Mouse (Mus musculus) midbrain, embryonic 14.5 days (tissue): ENCODE results near the gene Gpn3. TPM values are rescaled to one million over a fixed set of nuclear protein-coding genes. Genes with fewer than 3 reads are reported as not detected.
A peak's percentile ranks its signal among the peaks of the same experiment; 100 is the strongest.
"Not testable (repeated sequence)": the region's sequence is repeated elsewhere in the genome, so short reads cannot be mapped to it uniquely, and the experiment has no call there.

Experiments used
- ATAC-seq: fragments of 200-750 bp; cut with Nextera tagmentation; 2 replicates; pipeline ENCODE4 v1.8.0; 2017; ENCODE audit warnings: moderate number of reproducible peaks, moderate library complexity; ENCODE audit not compliant: low FRiP score, low TSS enrichment
- DNase-seq: peaks from one replicate; pipeline ENCODE4 v3.0.0-alpha.2; 2015
- H3K27ac ChIP-seq: fragments of 300-500 bp; sonication (generic); replicated peaks from 2 replicates; pipeline ENCODE4 v1.5.1; 2014; ENCODE audit warnings: mild to moderate bottlenecking, low read depth, low read length, moderate library complexity
- H3K27me3 ChIP-seq: fragments of 300-500 bp; sonication (generic); 2 replicates; pipeline ENCODE4 v1.6.1; 2014; ENCODE audit warnings: low read length, control low read depth, mixed read lengths; ENCODE audit not compliant: control insufficient read depth, insufficient read depth
- H3K36me3 ChIP-seq: fragments of 300-500 bp; sonication (generic); 2 replicates; pipeline ENCODE4 v1.6.1; 2014; ENCODE audit warnings: low read length, control low read depth; ENCODE audit not compliant: control insufficient read depth, insufficient read depth
- H3K4me1 ChIP-seq: fragments of 300-500 bp; sonication (generic); 2 replicates; pipeline ENCODE4 v1.6.1; 2014; ENCODE audit warnings: mild to moderate bottlenecking, antibody characterized with exemption, low read length, control low read depth; ENCODE audit not compliant: control insufficient read depth, insufficient read depth
- H3K4me2 ChIP-seq: fragments of 300-500 bp; sonication (generic); 2 replicates; pipeline ENCODE4 v1.6.1; 2014; ENCODE audit warnings: mild to moderate bottlenecking, low read length, moderate library complexity
- H3K4me3 ChIP-seq: fragments of 300-500 bp; sonication (generic); replicated peaks from 2 replicates; pipeline ENCODE4 v1.5.1; 2014; ENCODE audit warnings: low read depth, low read length
- H3K9ac ChIP-seq: fragments of 300-500 bp; sonication (generic); replicated peaks from 2 replicates; pipeline ENCODE4 v1.6.1; 2014; ENCODE audit warnings: mild to moderate bottlenecking, low read length, moderate library complexity
- H3K9me3 ChIP-seq: fragments of 300-500 bp; sonication (generic); 2 replicates; pipeline ENCODE4 v1.6.1; 2016; ENCODE audit warnings: low read length, control low read depth, mixed read lengths; ENCODE audit not compliant: control insufficient read depth
- WGBS: fragments of 180-500 bp; shearing (Covaris S2); extraction: QIAGEN DNeasy Blood & Tissue Kit; methylation state at CpG from one replicate; pipeline ENCODE4 v1.1.7; 2014; 5-methylcytosine and 5-hydroxymethylcytosine counted together
- polyA plus RNA-seq: library from polyadenylated mRNA; unstranded; fragments of >200 nt; fragmentation: Nextera tagmentation; extraction: Ambion mirVana; gene quantifications from 2 replicates; pipeline ENCODE4 v1.2.1, GENCODE M21; 2014

Gene Gpn3
- polyA plus RNA-seq, 1 experiment from 2014 or later, result 43.9 TPM

DNA sequence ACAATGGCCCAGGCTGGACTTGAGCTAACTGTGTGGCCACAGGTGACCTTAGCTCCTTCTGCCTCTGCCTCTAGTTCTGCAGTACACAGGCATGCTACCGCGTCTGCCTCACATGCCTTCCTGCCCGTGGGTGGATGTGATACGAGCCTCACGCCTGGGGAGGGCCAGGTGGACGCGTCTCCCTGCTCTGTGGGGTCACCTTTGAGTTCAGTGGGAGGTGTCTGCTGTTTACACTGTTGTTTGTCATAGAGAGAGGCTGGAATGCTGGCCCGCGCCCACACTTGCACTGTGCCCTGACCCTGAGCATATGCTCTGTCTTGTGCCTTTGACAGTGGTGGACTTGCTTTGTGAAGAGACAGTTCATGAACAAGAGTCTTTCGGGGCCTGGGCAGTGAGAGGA, 33.9 kb downstream of the Gpn3 start:
- H3K9me3 ChIP-seq, result no peaks in the 10 kb centered on the region
- DNase-seq (no peak), ATAC-seq (no peak)
- no peak overlapping the region for H3K9ac ChIP-seq
- H3K27ac ChIP-seq, result no peak overlapping the region
- no peak overlapping the region for H3K4me2 ChIP-seq
- no peak overlapping the region for H3K4me3 ChIP-seq
- no peaks in the 10 kb centered on the region for H3K27me3 ChIP-seq
- H3K4me1 ChIP-seq, result no peaks in the 10 kb centered on the region
- H3K36me3 ChIP-seq, result peaks cover 70% of the 10 kb centered on the region
- 96% methylated on average over 10 of the region's 10 CpGs for WGBS

DNA sequence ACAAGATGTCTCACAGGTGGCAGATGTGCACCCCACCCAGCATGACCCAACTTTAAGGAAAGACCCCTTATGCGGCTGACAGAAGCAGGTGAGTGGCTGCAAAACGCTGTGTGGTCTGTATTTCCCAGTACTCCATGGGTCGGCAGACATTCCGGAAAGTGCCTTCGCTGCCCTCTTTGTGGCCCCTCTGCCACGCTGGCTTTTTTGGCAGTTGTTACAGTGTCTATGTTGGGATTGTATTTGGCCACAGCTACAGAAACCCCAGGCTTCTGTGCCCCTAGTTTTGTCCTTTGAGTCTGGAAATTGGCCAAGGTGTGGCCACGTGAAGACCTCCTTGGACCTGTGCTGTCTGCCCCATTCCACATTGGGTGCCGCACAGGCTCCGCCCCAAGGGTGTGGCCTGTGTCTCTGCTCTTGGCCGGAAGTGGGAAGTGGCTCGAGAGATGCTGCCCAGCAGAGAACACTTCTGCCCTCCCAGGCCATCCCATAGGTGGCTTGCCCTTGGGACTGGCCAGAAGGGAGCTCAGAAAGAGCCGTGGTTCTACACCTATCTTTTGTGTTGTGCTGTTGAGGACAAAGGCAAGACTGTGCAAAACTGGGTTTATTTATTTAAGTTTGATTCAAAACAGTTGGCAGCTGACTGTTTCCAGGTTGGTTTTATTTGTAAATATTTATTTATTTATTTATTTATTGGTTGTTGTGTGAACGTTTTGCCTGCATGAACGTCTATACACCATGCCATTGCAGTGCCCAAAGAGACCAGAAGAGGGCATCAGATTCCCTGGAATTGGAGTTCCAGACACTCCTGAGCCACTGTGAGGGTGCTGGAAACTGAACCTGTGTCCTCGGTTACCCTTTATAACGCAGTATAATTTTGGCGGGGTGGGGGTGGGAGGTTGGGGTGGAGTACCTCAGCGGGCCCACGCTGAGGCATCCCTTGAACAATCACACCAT, 38.3 kb downstream of the Gpn3 start:
- Histone ChIP-seq H3K4me2 (no peak overlapping the region), H3K9ac (no peak overlapping the region), H3K9me3 (no peaks in the 10 kb centered on the region), H3K27ac (no peak overlapping the region), H3K27me3 (no peaks in the 10 kb centered on the region), H3K4me3 (no peak overlapping the region), H3K4me1 (no peaks in the 10 kb centered on the region), H3K36me3 (peaks cover 32% of the 10 kb centered on the region)
- WGBS, result 88% methylated on average over 19 of the region's 19 CpGs
- ATAC-seq, result no peak
- no peak for DNase-seq

DNA sequence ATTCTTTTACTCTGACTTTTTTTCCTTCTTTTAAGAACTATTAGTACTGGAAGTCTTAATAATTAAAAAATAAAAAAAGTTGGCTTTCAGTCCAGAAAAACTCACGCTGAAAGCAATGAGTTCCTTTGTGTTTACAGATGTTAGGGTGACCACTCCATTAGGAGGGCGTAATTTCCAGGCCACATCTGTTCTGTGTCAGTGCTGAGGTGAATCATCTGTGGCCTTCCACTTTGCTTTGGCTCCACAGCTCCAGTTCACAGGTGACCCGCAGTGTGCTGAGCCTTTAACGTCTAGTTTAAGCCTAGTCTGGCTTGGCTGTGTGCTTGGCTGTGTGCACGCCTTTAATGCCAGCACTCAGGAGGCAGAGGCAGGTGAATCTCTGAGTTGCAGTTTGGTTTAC, 40.2 kb downstream of the Gpn3 start:
- no peak for ATAC-seq
- WGBS, result 87% methylated on average over 5 of the region's 5 CpGs
- H3K27ac ChIP-seq, result no peak overlapping the region
- DNase-seq, result no peak
- H3K4me2 ChIP-seq, result no peak overlapping the region
- no peaks in the 10 kb centered on the region for H3K27me3 ChIP-seq
- H3K4me3 ChIP-seq, result no peak overlapping the region
- no peaks in the 10 kb centered on the region for H3K4me1 ChIP-seq
- no peak overlapping the region for H3K9ac ChIP-seq
- no peaks in the 10 kb centered on the region for H3K9me3 ChIP-seq
- H3K36me3 ChIP-seq, result peaks cover 12% of the 10 kb centered on the region

DNA sequence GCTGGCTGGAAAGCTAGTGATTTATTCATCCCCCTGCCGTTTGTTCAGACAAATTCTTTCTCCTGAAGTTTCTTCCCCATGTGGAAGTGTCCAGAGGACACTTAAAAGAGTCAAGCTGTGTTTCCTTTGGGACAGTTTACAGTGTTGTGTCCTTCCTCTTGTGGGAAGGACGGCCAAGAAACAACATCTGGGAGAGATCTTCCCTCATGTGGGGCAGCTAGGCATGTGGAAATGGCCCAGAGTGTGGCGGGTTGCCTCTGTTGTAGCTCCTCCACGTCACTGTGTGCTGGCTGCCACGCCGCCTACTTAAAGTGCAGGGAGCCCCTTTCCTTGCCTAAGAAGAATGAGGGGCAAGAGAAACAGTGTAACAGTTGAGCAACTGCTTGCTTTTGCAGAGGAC, 41.1 kb downstream of the Gpn3 start:
- no peak overlapping the region for H3K27ac ChIP-seq
- no peak overlapping the region for H3K4me3 ChIP-seq
- H3K36me3 ChIP-seq, result peaks cover 6% of the 10 kb centered on the region; the same call in 1 of the 2 replicates
- H3K9ac ChIP-seq, result no peak overlapping the region
- no peaks in the 10 kb centered on the region for H3K9me3 ChIP-seq
- 66% methylated on average over 6 of the region's 6 CpGs for WGBS
- H3K4me1 ChIP-seq, result no peaks in the 10 kb centered on the region
- H3K4me2 ChIP-seq, result no peak overlapping the region
- DNase-seq (no peak), ATAC-seq (no peak)
- no peaks in the 10 kb centered on the region for H3K27me3 ChIP-seq

DNA sequence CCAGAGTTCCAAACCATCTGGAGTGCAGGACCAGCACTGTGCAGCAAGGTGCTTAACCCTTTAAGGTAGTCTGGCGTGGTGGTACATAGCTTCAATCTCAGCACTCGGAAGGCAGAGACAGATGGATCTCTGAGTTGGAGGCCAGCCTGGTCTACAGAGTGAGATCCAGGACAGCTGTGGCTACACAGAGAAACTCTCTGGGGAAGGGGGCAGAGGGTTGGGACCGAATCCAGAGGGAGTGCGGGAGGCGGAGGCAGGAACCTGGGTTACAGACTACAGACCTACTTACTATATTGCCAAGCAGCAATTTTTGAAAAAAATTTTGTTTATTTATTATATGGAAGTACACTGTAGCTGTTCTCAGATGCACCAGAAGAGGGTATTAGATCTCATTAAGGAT, 42.7 kb downstream of the Gpn3 start:
- no peak overlapping the region for H3K9ac ChIP-seq
- H3K27me3 ChIP-seq, result no peaks in the 10 kb centered on the region
- no peak for ATAC-seq
- H3K4me2 ChIP-seq, result no peak overlapping the region
- H3K9me3 ChIP-seq, result no peaks in the 10 kb centered on the region
- H3K4me3 ChIP-seq, result no peak overlapping the region
- WGBS, result 96% methylated on average over 5 of the region's 5 CpGs
- H3K27ac ChIP-seq, result no peak overlapping the region
- peaks cover 6% of the 10 kb centered on the region; the same call in 1 of the 2 replicates for H3K36me3 ChIP-seq
- no peaks in the 10 kb centered on the region for H3K4me1 ChIP-seq
- DNase-seq, result no peak

DNA sequence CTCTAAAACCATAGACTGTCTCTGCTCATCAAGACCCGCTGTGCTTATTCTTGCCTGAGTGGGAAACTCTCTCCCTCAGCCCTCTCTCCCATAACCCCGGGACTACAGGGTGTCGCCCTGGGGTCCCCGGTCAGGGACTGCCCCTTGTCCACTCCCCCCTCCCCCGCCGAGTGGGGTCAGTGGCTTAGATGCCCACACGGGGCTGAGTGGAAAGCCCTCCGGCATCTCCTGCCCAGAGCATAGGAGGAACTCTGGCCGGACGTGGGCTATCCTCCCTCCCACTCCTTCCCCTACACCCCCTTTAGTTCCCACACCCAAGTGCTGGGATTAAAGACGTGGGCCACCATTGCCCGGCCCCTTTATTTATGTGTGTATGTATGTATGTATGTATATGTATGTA, 43.8 kb downstream of the Gpn3 start:
- Histone ChIP-seq H3K4me1 (no peaks in the 10 kb centered on the region), H3K4me3 (no peak overlapping the region), H3K9me3 (no peaks in the 10 kb centered on the region), H3K36me3 (no peaks in the 10 kb centered on the region), H3K4me2 (no peak overlapping the region), H3K27me3 (no peaks in the 10 kb centered on the region), H3K27ac (no peak overlapping the region), H3K9ac (no peak overlapping the region)
- DNase-seq, result no peak
- 89% methylated on average over 12 of the region's 12 CpGs for WGBS
- ATAC-seq, result no peak

DNA sequence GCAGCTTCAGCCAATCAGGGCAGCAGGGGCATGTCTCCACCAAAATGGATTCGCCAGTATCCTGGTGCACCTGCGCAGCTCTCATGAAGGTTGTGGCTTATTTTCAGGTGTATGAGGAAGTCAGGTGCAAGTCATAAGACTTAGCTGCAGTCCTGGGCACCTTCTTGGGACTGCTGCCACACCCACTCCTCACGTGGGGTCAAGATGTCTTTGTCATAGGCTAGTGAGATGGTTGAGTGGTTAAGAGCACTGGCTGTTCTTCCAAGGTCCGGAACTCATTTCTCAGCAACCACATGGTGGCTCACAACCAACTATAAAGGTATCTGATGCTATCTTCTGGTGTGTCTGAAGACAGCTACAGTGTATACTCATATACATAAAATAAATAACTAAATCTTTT, 49.0 kb downstream of the Gpn3 start:
- not testable (repeated sequence) for H3K27ac ChIP-seq, H3K4me2 ChIP-seq, H3K27me3 ChIP-seq, H3K9me3 ChIP-seq, H3K4me3 ChIP-seq, ATAC-seq, H3K36me3 ChIP-seq, DNase-seq, H3K9ac ChIP-seq
- WGBS, result 72% methylated on average over 4 of the region's 4 CpGs
- H3K4me1 ChIP-seq, result peaks cover 11% of the 10 kb centered on the region; the same call in 1 of the 2 replicates

DNA sequence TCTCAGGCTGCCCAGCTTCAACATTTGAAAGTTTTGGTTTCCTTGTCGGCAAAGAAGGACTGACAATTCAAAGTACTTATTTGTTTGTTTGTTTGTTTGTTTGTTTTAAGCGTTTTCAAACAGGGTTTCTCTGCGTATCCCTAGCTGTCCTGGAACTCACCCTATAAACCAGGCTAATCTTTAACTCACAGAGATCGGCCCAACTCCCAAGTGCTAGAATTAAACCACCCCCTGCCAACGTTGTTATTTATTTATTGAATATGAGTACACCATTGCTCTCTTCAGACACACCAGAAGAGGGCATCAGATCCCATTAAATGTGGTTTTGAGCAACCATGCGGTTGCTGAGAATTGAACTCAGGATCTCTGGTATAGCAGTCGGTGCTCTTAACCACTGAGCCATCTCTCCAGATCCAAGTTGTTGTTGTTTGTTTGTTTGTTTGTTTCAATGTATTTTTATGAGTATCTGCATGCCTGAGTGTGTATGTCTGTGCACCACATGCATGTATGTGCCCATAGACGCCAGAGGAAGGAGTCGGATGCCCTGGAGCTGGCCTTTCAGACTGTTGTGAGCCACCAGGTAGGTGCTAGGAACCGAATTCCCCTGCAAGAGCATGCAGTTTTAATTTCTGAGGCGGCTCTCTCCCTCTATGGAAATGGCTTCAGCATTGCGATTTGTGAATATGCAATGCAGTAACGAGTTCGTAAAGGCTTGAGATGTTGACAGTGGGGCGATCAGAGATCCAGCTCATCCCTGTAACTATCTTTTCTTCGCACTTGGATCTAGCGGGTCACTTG, 49.8 kb downstream of the Gpn3 start, which contains the start of gene Anapc7:
Anapc7 (plus strand) TSS at position 423 of the 798 bp plus-strand sequence.
- Histone ChIP-seq H3K9ac (peak within 1 kb of the TSS; percentile 79), H3K4me3 (peak within 1 kb of the TSS; percentile 98), H3K4me2 (peak within 1 kb of the TSS; percentile 83), H3K9me3 (no peaks in the 10 kb centered on the region), H3K36me3 (no peaks in the 10 kb centered on the region), H3K27me3 (no peaks in the 10 kb centered on the region), H3K4me1 (peaks cover 11% of the 10 kb centered on the region; the same call in 1 of the 2 replicates), H3K27ac (peak within 1 kb of the TSS; percentile 96)
- DNase-seq (peak; percentile 30), ATAC-seq (peak; percentile 27; the same call in 1 of the 2 replicates)
- WGBS, result 25% methylated on average over 17 of the region's 17 CpGs
